Mouse (Mus musculus) lung, adult 2 months (tissue): ENCODE data around the gene Fgd4.

Experiments
- CTCF ChIP-seq: fragments of 200-500 bp; IDR thresholded peaks from 2 replicates; pipeline ENCODE4 v1.5.1; 2011; ENCODE audit warnings: mild to moderate bottlenecking, low read length, control low read depth; ENCODE audit not compliant: insufficient read depth
- POLR2A ChIP-seq: fragments of 200-500 bp; IDR thresholded peaks from 2 replicates; pipeline ENCODE4 v1.6.1; 2011; ENCODE audit warnings: low read depth, mild to moderate bottlenecking, control low read depth, low read length, borderline replicate concordance; ENCODE audit errors: extremely low read depth

GRCm38 (mm10) chr16:16566215-16566614 is 34.1 kb downstream of the Fgd4 start:
- TF ChIP-seq CTCF (no peak), POLR2A (no peak)
